Mouse (Mus musculus): ENCODE results near the gene Card10. TPM values are rescaled to one million over a fixed set of nuclear protein-coding genes. Genes with fewer than 3 reads are reported as not detected.
A peak's percentile ranks its signal among the peaks of the same experiment; 100 is the strongest.

The Card10 gene
- total RNA-seq, 4 experiments from 2014 or later: 3.4 to 6.0 (median 4.4) TPM

DNA sequence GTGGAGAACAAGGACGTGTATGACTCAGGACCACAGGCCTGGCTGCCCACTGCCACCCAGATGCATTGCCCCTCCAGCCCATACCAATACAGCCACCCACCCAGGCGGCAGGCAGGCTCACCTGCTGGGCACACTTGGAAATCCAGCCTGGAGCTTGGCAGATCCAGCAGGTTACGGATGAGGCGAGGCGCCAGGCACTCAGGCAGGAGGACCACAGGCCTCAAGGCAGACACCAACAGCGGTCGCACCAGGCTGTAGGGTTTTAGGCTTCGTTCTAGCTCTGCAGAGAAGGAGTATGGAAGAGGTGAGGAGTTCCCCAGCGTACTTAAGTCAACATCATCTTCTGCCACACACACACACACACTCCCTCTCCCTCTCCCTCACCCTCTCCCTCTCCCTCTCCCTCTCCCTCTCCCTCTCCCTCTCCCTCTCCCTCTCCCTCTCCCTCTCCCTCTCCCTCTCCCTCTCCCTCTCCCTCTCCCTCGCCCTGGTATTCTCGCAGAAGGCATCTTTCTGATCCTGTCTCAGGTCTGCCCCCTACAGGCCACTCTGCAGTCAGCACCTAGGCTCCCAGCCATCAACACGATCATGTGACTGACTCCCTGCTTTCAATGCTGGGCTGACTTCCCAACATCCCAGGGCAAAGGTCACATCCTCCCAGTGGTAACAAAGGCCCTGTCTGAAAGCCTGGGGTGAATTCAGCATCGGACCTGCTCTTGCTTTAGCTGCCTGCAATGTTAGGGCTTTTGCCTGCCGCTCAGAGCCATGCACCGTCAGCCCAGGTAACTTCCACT, 24.6 kb downstream of the Card10 start:
- DNase-seq (ENCODE audit: low spot score in 2 of 2): peak; percentile 84 to 86

- DNase-seq (ENCODE audit: low spot score in 2 of 2): peak; percentile 54 to 72
Measured at GRCm38 (mm10) chr15:78773290-78773729, 29.5 kb downstream of the Card10 start, which contains the start of gene Mfng. Mfng (minus strand) TSS chr15:78773475.

DNA sequence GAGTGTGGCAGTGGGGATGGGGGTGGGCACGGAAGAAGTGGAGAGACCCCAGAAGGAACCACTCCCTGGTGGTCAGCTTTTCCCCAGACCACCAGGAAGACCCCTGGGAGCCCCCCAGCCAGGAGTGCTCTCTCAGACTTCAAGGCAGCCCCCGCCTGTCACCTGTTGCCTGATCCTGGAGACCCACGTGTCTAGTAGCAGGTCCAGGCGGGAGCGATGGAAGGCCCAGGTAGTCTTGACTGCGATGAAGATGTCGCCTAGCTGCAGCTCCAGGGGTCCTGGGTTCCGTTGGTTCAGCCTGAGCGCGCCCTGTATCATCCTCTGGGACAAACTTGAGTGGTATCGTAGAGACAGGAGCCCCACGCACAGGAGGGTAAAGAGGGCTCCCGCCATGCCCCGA, 30.0 kb downstream of the Card10 start:
- no peak for DNase-seq (ENCODE audit: low spot score in 2 of 2)

GRCm38 (mm10) chr15:78772368-78772763, 30.5 kb downstream of the Card10 start:
- no peak for DNase-seq (ENCODE audit: low spot score in 2 of 2)

- DNase-seq (ENCODE audit: low spot score in 2 of 2): no peak
Measured at GRCm38 (mm10) chr15:78771531-78772367, 31.1 kb downstream of the Card10 start.

GRCm38 (mm10) chr15:78770983-78771355, 31.9 kb downstream of the Card10 start:
- no peak for DNase-seq (ENCODE audit: low spot score in 2 of 2)

- no peak for DNase-seq (ENCODE audit: low spot score in 2 of 2)
Measured at GRCm38 (mm10) chr15:78770234-78770982, 32.4 kb downstream of the Card10 start.

DNA sequence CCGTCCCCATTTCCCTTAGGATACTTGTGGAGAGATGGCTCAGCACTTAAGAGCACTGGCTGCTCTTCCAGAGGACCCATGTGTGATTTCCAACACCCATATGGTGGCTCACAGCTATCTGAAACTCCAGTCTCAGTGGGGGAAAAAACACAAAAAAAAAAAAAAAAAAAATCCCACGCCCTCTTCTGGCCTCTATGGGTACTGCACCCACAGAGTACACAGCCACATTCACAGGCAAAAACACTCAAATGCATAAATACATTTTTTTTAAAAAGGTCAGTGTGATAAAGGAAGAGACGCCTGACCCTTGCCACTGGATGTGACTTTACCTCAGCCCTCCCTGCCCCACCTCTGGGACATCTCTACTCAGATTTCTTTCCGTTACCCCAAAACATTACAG, 33.8 kb downstream of the Card10 start:
- DNase-seq (ENCODE audit: low spot score in 2 of 2): no peak

DNA sequence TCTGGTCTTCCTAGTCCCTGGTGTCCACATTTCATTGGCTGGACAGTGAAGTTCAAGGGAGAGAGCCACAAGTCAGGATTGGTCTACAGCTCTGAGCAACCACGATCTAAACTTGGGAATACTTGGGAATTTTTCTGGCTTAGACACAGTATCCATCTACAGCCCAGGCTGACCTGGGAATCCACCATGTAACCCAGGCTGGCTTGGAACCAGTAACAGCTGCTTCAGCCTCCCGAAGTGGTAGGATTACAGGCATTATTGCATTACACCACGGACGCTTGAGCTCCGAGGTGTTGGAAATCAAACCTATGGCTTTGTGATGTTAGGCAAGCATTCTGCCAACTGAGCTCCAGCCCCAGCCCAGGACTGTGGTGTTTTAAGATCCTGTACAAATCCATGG, 39.1 kb downstream of the Card10 start:
- DNase-seq (ENCODE audit: low spot score in 2 of 2): no peak

DNA sequence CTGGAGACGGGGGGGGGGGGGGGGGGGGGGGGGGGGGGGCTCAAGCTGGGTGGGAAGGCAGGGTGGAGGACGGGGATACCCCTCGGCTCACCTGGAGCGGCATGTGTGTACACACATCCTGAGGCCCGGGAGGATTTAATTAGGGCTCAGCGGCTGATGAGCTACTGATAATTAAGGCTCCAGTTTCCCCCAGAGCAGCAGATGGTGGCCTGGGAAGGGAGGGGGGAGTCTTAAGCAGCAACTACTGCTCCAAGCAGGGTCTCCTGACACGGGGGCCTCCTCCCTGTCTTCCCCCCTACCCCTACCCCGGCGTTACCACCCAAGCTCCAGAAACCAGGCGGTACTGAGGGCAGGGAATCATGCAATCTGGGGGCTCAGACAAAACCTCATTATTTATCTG, 39.6 kb downstream of the Card10 start:
- no peak for DNase-seq (ENCODE audit: low spot score in 2 of 2)

GRCm38 (mm10) chr15:78761112-78761511, 41.7 kb downstream of the Card10 start:
- DNase-seq (ENCODE audit: low spot score in 2 of 2): no peak

GRCm38 (mm10) chr15:78758132-78758531, 44.7 kb downstream of the Card10 start:
- no peak for DNase-seq (ENCODE audit: low spot score in 2 of 2)

- no peak for DNase-seq (ENCODE audit: low spot score in 2 of 2)
Measured at GRCm38 (mm10) chr15:78755966-78756725, 46.7 kb downstream of the Card10 start.

- no peak for DNase-seq (ENCODE audit: low spot score in 2 of 2)
Measured at GRCm38 (mm10) chr15:78755226-78755625, 47.6 kb downstream of the Card10 start.

DNA sequence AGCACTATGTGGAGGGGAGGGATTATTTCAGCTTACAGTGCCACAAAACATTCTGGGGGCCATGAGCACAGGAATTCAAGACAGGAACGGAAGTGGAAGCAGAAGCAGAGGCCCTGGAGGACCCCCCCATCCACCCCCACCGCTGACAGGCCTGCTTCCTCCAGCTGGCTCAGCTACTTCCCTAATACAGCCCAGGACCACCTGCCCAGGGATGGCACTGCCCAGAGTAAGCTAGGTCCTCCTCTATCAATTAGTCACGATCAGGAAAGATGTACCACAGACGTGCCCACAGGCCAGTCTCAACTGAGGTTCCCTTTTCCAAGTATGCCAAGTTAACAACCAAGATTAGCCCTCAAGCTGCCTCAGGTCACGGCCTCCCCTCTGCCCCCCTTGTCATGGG, 48.7 kb downstream of the Card10 start:
- no peak for DNase-seq (ENCODE audit: low spot score in 2 of 2)

DNA sequence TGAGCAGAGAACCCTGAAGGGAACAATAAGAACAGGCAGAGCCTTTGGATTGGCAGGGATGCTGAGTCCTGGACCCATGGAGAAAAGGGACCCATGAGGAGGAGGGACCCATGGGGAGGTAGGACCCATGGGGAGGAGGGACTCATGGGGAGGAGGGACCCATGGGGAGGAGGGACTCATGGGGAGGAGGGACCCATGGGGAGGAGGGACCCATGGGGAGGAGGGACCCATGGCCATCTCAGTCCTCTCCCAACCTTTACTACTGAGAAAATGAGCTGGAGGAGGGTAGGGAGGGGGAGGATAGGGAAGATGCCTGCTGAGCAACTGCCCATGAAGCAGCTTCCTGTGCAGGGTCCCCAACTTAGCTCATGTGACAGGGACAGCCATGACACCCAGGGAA, 49.9 kb downstream of the Card10 start:
- DNase-seq (ENCODE audit: low spot score in 2 of 2): no peak

DNA sequence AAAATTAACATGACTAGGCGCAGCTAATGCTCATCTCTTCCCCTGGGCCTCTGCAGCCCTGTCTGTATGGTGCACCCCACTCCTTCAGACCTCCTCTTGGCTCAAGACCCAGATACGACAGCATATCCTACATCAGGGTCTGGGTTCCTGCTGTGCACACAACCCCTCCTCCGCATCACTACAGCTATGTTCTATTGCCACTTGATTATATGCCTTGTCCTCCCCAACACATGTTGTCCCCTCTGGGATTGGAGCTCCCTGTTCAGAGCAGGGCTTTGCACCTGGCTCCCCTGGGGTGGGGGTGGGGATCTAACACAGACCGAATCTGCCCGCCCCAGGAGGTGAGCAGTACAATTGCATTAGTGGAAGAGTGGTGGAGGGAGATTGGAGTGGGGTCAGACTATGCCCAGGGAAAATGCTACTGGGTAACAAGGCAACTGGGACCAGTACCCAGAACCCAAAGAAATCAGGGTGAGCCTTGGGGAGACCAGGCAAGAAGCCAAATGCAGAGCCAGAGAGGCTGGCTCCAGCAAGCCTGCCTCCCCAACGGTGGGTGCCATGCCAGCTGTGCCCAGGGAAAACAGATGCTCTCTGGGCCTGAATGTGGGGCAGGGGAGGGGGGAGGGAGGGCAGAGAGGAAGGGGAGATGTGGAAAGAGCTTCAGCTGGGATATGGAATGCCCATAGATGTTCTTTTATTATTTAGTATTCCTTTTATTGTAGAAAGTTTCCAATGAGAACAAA, 52.1 kb downstream of the Card10 start:
- no peak for DNase-seq (ENCODE audit: low spot score in 2 of 2)

GRCm38 (mm10) chr15:78749855-78750254, 53.0 kb downstream of the Card10 start:
- DNase-seq (ENCODE audit: low spot score in 2 of 2): no peak

GRCm38 (mm10) chr15:78744206-78744605, 58.6 kb downstream of the Card10 start:
- DNase-seq (ENCODE audit: low spot score in 2 of 2): peak; percentile 38 to 47

- DNase-seq (ENCODE audit: low spot score in 2 of 2): no peak
Measured at GRCm38 (mm10) chr15:78742831-78743230, 60.0 kb downstream of the Card10 start.
